Mouse (Mus musculus) neutrophil, adult 5-6 weeks (primary cell): ENCODE data around the gene Mrpl32. TPM values are rescaled to one million over a fixed set of nuclear protein-coding genes. Genes with fewer than 3 reads are reported as not detected.

ENCODE experiments used
- ATAC-seq: fragments of 151-379, 151-347 bp; 2 replicates; pipeline ENCODE4 v1.8.0; 2017; ENCODE audit warnings: mild to moderate bottlenecking, moderate TSS enrichment; ENCODE audit not compliant: insufficient number of reproducible peaks, poor library complexity, low FRiP score, severe bottlenecking; ENCODE audit errors: extremely low read depth
- total RNA-seq: library from RNA; stranded (forward); fragments of 200-1000 nt; gene quantifications from 2 replicates; pipeline ENCODE4 v1.2.3, GENCODE M21; 2017

Mrpl32 gene
- total RNA-seq, result 48.5 and 49.7 TPM in 2 replicates

DNA sequence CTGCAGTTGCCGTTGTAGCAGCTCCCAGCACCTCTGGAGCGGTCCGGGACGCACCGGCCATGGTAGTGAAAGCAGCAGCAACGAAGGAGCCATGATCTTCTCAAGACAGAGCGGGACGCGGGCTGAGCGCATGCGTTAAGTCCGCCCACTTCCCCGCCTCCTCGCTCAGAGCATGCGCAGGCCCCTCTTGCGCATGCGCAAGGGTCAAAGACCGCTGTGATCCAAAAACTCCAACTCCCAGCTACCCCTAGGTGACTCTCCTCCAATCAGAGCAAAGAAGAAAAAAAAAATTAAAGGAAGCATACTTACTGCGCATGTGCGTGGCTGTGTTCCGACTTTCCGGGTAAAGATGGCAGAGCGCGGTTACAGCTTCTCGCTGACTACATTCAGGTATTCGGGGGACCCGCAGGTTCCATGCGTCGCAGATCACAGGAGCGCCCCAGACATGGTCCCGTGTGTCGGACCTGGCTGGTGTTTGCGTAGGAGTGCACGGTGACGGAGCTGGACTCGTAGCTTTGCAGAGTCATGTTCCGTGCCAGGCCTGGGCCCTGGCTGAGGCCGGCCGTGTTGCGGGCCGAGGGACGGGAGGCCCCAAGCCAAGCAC is at the start of gene Mrpl32, which contains the start of gene Psma2:
TSS of gene Mrpl32 (minus strand) at position 240 of the 604 bp plus-strand sequence.
TSS of gene Psma2 (plus strand) at position 315 of the 604 bp plus-strand sequence.
- peak; percentile 98 for ATAC-seq

DNA sequence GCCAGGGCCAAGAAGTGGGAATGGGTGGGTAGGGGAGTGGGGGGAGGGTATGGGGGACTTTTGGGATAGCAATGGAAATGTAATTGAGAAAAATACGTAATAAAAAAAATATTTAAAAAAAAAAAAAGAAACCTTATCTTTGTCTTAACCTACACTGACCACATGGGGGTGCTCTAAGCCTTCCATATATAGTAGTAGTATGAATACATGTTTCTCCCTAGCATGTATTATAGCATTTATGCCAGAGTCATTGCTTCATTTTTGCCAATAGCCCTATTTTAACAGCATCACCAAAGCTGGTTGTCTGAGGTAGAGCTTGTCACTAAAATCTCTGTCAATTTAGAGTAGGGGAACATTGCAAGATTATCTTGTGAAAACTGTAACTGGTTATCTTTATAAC is 36.3 kb upstream of the Mrpl32 start:
- ATAC-seq, result 0 out of 2 replicates have a peak, but pooled peaks have one; percentile 26

DNA sequence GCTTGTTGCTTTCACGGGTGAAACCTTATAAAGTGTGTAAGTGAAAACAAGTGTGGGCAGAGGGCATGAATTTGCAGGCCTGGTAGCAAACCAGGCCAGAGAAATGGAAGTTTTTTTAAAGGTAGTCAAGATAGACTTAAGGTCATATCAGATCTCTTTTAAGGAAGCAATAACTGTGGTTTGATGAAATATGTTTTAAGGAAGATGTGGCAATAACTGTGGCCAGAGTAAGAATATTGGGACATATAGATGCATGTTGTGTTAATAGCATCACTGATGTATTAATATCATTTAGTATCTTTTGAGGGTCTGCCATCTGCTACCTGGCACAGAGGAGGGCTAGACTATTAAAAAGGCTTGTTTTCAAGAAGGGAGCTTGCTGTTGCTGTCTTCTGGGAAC is 27.0 kb upstream of the Mrpl32 start:
- ATAC-seq, result no peak

DNA sequence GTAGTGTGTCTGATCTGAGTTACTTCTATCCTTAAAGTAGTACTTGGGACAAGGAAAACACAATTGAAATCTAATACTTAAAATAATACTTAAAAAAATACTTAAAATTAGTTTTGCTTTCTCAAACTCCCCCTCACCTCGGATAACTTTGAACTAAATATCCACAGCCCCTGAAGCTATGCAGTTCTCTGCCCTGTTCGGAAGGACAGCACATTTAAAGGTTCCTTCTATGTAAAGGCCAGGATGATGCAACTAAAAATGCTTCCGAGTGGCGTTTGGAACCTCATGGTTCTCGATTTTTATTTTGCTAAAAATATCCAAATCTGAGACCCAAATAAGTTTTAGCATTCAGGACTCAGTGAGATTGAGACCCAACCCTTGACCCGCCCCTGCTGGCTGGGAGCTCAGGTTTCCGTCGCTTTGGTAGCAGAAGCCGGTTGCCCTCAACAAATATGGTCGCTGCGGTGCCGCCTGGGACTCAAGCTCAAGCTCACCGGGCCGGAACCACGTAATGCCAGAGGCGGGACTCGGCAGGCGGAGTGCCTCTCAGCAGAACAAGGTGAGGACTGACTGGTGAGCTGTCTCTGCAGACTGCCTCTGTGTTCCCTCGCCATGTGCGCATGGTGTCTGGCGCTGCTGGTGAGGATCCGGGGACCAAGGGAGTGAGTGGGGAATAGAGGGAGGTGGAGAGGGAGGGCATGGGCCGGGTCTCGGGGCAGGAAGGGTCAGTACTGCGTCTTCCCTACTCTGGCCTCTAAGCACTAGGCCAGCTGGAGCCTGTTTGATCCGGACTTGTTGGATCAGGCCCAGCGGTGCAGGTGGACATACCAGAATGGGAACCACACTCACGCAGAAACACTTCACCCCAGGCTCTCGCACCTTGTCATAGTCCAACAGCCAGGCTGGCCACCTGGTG is 17.0 kb upstream of the Mrpl32 start, which contains the start of gene AW209491:
TSS of gene AW209491 (plus strand) at position 429 of the 916 bp plus-strand sequence.
- peak; percentile 99 for ATAC-seq

DNA sequence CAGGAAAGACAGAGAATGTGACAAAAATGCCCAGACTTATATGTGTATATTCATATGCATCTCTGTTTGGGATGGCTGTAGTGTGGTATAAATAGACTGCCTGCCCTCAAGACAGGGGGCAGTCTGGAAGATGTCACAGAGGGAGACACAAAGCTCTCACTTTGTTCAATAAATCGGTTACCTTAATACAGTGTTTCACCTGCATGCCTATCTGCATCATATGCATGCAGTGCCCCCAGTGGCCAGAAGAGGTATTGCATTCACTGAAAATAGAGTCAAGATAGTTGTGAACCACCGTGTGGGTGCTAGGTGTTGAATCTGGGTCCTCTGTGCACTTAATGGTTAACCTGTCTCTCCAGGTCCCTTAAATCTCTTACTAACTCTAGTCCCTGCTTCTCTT is 5.8 kb upstream of the Mrpl32 start:
- peak; percentile 92; the same call in 1 of the 2 replicates for ATAC-seq

DNA sequence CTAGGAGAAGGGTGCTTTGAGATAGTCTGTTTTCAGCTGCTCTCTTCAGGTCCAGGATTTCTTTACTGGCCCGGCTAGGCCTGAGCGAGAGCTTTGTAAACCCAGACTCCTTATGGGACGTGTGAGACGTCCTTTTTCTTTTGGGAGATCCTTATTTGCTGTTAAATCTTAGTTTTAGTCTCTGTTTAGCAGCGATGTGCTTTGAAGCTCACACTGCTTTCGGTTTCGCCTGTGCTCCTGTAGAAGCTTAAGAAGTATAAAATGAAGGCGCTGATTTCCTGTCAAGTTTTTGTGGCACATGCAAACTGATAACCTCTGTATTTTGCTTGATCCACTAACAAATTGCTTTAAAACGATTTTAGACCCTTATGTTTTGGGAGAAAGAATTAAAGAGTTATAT is 588 bp upstream of the Mrpl32 start:
- ATAC-seq, result no peak

DNA sequence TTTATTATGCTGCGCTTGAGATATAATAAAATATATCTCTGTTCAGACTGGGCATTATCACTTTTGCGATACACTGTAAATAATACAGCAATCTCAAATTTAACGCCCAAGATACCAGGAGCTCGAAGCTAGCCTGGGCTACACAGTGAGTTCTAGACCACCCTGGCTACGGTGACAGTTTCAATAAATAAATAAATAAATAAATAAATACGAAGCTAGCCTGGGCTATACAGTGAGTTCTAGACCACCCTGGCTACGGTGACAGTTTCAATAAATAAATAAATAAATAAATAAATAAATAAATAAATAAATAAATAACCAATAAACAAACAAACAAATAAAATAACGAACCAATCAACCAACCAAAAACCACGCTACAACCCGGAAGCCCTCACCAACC is 502 bp downstream of the Mrpl32 start:
- no peak for ATAC-seq

DNA sequence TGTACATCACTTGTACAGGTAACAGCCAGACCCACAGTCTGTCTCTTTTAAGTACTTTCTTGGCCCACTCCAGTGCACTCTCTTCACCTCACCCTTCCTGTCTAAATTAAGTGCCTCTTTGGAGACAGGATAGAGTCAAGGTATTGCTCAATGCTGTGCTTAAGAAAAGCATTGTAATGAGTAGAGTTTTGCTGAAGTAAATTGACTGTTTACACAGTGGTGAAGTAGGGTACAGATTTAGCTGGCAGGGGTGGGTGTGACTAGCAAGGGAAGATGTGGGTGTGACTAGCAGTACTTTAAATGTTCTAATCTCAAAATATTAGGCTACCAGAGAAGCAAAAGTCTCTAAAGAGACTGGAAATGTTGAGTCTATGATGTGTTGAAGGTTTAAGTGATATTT is 5.3 kb downstream of the Mrpl32 start:
- ATAC-seq, result no peak

DNA sequence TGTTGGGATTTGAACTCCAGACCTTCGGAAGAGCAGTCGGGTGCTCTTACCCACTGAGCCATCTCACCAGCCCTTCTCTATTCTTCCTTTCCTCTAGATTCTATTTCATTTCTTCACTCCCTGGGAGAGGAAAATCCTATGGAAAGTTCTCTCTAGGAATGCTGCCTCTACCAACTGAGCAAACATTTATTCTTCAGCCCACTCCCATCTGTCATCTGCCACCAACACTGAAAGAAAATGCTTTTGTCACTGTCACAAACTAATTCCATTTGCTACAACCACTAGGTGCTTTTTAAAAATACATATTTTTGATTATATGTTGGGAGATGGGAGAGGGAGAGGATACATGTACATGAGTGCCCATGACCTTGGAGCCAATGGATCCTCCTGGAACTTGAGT is 10.2 kb downstream of the Mrpl32 start:
- ATAC-seq, result no peak

DNA sequence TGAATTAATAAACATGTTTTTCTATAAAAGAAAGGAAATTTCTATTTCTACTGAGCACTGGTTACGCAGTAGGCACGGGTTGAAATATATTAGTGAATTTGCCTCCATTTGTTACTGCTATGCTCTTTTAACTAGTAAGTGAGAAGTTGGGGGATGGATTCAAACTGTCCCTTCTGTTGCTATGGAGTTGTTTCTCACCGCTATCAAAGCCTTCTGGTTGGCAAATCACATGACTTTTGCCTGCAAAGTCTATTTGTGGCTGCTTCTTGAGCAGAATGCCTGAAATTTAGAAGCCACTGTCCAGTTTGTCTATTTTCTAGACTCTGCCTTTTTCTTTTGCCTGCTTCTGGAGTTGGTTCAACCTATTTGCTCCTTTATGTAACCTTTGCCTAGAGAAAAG is 32.6 kb downstream of the Mrpl32 start:
- no peak for ATAC-seq

DNA sequence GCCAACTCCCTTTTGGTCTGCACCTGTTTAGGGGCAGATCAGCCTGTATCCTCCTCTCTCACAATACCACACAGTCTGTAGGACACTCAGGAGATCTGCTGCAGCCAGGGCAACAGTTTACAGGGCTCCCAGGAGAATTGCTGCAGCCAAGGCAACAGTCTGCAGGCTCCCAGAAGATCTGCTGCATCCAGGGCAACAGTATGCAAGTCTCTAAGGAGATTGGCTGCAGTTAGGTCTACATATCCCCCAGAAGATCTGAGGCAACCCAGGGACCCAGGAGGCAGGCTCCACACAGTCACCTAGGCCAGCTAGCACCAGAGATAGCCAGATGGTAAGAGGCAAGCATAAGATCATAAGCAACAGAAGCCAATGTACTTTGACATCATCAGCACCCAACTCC is 38.8 kb downstream of the Mrpl32 start:
- ATAC-seq, result no peak

DNA sequence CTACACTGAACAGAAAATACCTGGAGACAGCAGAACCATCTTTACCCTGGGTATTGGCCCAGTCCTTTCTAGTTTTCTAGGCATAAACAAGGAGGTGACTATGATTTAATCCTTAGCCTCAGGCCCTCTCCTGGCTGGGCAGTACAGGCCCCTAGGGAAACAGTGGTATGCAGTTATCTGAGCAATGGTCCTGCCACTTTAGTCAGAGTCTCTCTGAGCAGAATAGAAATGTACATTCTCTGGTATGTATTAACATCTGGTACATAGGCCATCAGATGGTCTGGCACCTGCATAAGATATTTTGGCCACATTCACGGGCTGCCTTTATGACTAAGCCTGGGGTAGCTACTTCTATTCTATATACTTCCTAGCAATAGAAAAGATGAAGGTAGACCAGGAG is 51.6 kb downstream of the Mrpl32 start:
- ATAC-seq, result no peak

Other genes with a start within 250 kb of the Mrpl32 start
- 0.12 TPM in 1 of 2 replicates, not detected in the other for gene Hecw1, start 89.9 kb downstream of the Mrpl32 start, total RNA-seq
- gene Psma2, start 75 bp upstream of the Mrpl32 start, total RNA-seq, result 58.4 and 70.0 TPM in 2 replicates
- gene AW209491, start 17.0 kb upstream of the Mrpl32 start, total RNA-seq, result 4.7 and 5.2 TPM in 2 replicates